Mouse (Mus musculus) stomach, postnatal 0 days (tissue): ENCODE measurements around the gene Adamts12.

ENCODE experiments used
- CTCF ChIP-seq: IDR thresholded peaks from 2 replicates; pipeline ENCODE4 v1.5.1; 2016; ENCODE audit warnings: antibody characterized with exemption, low read depth, mild to moderate bottlenecking, moderate library complexity
- EP300 ChIP-seq: optimal IDR thresholded peaks from 2 replicates; pipeline ENCODE3; 2016; ENCODE audit warnings: antibody characterized with exemption

DNA sequence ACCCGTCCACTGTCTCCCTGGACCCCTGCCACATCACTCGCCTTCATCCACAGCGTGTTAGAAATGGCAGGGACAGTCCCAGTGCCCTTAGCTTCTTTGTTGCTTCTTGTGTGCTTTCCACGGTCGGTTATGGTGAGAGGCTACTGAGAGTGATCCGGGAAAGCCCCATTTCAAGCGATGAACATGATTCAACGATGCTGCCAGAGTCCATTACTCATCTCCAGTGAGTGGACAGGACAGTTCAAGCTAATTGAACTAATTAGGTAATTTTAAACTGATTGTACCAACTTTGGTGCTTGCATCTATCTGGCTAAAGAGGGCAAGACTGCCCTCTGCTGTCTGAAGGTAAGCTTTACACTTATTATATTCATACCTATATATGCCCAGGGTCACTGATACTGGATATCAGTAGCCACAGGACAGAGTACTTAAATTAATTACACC lies 315.5 kb downstream of the Adamts12 start:
- TF ChIP-seq EP300 (no peak), CTCF (peak; percentile 84)
